Mouse (Mus musculus): ENCODE data around the gene Osbpl6. TPM values are rescaled to one million over a fixed set of nuclear protein-coding genes. Genes with fewer than 3 reads are reported as not detected.
"Not testable (repeated sequence)": the region's sequence is repeated elsewhere in the genome, so short reads cannot be mapped to it uniquely, and the experiment has no call there.

The Osbpl6 gene
- polyA plus RNA-seq, 2 experiments from 2014 or later = not detected

GRCm38 (mm10) chr2:76585090-76585489, 178.8 kb downstream of the Osbpl6 start:
- no peak for ATAC-seq

- ATAC-seq = no peak
Observed at GRCm38 (mm10) chr2:76586906-76587305, 180.6 kb downstream of the Osbpl6 start.

GRCm38 (mm10) chr2:76590221-76590620, 183.9 kb downstream of the Osbpl6 start:
- no peak for ATAC-seq

- ATAC-seq = no peak
Observed at GRCm38 (mm10) chr2:76592401-76592924, 186.2 kb downstream of the Osbpl6 start.

GRCm38 (mm10) chr2:76597521-76597920, 191.2 kb downstream of the Osbpl6 start:
- ATAC-seq = no peak

GRCm38 (mm10) chr2:76599214-76599613, 192.9 kb downstream of the Osbpl6 start:
- ATAC-seq = no peak

GRCm38 (mm10) chr2:76602256-76602655, 195.9 kb downstream of the Osbpl6 start:
- no peak for ATAC-seq

GRCm38 (mm10) chr2:76606704-76607103, 200.4 kb downstream of the Osbpl6 start:
- no peak for ATAC-seq

- ATAC-seq = no peak
Observed at GRCm38 (mm10) chr2:76610326-76611104, 204.2 kb downstream of the Osbpl6 start.

GRCm38 (mm10) chr2:76611996-76612395, 205.7 kb downstream of the Osbpl6 start:
- ATAC-seq = no peak

GRCm38 (mm10) chr2:76618078-76618477, 211.8 kb downstream of the Osbpl6 start:
- ATAC-seq = no peak

- ATAC-seq = no peak
Observed at GRCm38 (mm10) chr2:76620188-76620587, 213.9 kb downstream of the Osbpl6 start.

GRCm38 (mm10) chr2:76621724-76622123, 215.4 kb downstream of the Osbpl6 start:
- ATAC-seq = no peak

GRCm38 (mm10) chr2:76622316-76622715, 216.0 kb downstream of the Osbpl6 start:
- not testable (repeated sequence) for ATAC-seq

GRCm38 (mm10) chr2:76630293-76630692, 224.0 kb downstream of the Osbpl6 start:
- ATAC-seq = no peak

GRCm38 (mm10) chr2:76631600-76631999, 225.3 kb downstream of the Osbpl6 start:
- ATAC-seq = no peak

- no peak for ATAC-seq
Observed at GRCm38 (mm10) chr2:76639637-76640036, 233.3 kb downstream of the Osbpl6 start.

- no peak for ATAC-seq
Observed at GRCm38 (mm10) chr2:76643801-76644200, 237.5 kb downstream of the Osbpl6 start.

- peak; percentile 17 for ATAC-seq
Observed at GRCm38 (mm10) chr2:76647441-76647869, 241.1 kb downstream of the Osbpl6 start.

GRCm38 (mm10) chr2:76647883-76648570, 241.7 kb downstream of the Osbpl6 start, which contains the start of the genes Prkra and Pjvk:
Gene Prkra, minus strand, starts transcription at chr2:76648015.
Gene Pjvk, plus strand, starts transcription at chr2:76648476.
- ATAC-seq = peak; percentile 95

- ATAC-seq = no peak
Observed at GRCm38 (mm10) chr2:76648666-76649141, 242.4 kb downstream of the Osbpl6 start.

Measured in activated CD4-positive, CD25-positive, alpha-beta regulatory T cell, adult 4 months (primary cell).